Mouse (Mus musculus) lung, postnatal 4 days (tissue): ENCODE measurements at regions not wholly inside any gene's neighbourhood (a gene's known extent, or its start where the extent isn't known, plus 50 kb on each side); places are given as distances from the start of the nearest gene placed in this dataset.

Experiments used
- DNase-seq, 2 experiments: peaks; one replicate each; pipeline ENCODE4 v3.0.0; 2021

- no peak for DNase-seq
Observed at GRCm38 (mm10) chr9:30770436-30771173, 151.6 kb downstream of the Adamts15 start.

GRCm38 (mm10) chr9:30769435-30769729 lies 152.9 kb downstream of the Adamts15 start:
- no peak for DNase-seq

GRCm38 (mm10) chr9:30768665-30769434 lies 153.4 kb downstream of the Adamts15 start:
- DNase-seq = no peak

GRCm38 (mm10) chr9:30766701-30767100 lies 155.6 kb downstream of the Adamts15 start:
- no peak for DNase-seq

- DNase-seq = no peak
Observed at GRCm38 (mm10) chr9:30766171-30766570, 156.1 kb downstream of the Adamts15 start.

- no peak for DNase-seq
Observed at GRCm38 (mm10) chr9:30765017-30765569, 157.2 kb downstream of the Adamts15 start.

- no peak for DNase-seq
Observed at GRCm38 (mm10) chr9:30762913-30763312, 159.3 kb downstream of the Adamts15 start.

- no peak for DNase-seq
Observed at GRCm38 (mm10) chr9:30758121-30758520, 164.1 kb downstream of the Adamts15 start.

- DNase-seq = no peak
Observed at GRCm38 (mm10) chr9:30757406-30757805, 164.8 kb downstream of the Adamts15 start.

- no peak for DNase-seq
Observed at GRCm38 (mm10) chr9:30756796-30757195, 165.5 kb downstream of the Adamts15 start.

- DNase-seq = no peak
Observed at GRCm38 (mm10) chr9:30755586-30755985, 166.7 kb downstream of the Adamts15 start.

- no peak for DNase-seq
Observed at GRCm38 (mm10) chr9:30754826-30755225, 167.4 kb downstream of the Adamts15 start.

- DNase-seq = no peak
Observed at GRCm38 (mm10) chr9:30743471-30743870, 178.8 kb downstream of the Adamts15 start.

GRCm38 (mm10) chr9:30742471-30743098 lies 179.7 kb downstream of the Adamts15 start:
- DNase-seq = no peak

GRCm38 (mm10) chr9:30731687-30732086 lies 190.6 kb downstream of the Adamts15 start:
- no peak for DNase-seq

GRCm38 (mm10) chr9:30723364-30724070 lies 198.7 kb downstream of the Adamts15 start:
- no peak for DNase-seq

GRCm38 (mm10) chr9:30721861-30722260 lies 200.4 kb downstream of the Adamts15 start:
- DNase-seq = no peak

- DNase-seq = peak; percentile 8 to 70
Observed at GRCm38 (mm10) chr9:30716421-30717170, 205.7 kb downstream of the Adamts15 start.

GRCm38 (mm10) chr9:30710131-30710530 lies 212.1 kb downstream of the Adamts15 start:
- no peak for DNase-seq

- peak in 1 of 2 experiments; percentile 36 for DNase-seq
Observed at GRCm38 (mm10) chr9:30699848-30700247, 222.4 kb downstream of the Adamts15 start.

- no peak for DNase-seq
Observed at GRCm38 (mm10) chr9:30697533-30697932, 224.7 kb downstream of the Adamts15 start.

GRCm38 (mm10) chr9:30668095-30668494 lies 241.2 kb downstream of the Snx19 start:
- DNase-seq = no peak
